Mouse (Mus musculus): Measurements from ENCODE around the gene 1700086D15Rik.

DNA sequence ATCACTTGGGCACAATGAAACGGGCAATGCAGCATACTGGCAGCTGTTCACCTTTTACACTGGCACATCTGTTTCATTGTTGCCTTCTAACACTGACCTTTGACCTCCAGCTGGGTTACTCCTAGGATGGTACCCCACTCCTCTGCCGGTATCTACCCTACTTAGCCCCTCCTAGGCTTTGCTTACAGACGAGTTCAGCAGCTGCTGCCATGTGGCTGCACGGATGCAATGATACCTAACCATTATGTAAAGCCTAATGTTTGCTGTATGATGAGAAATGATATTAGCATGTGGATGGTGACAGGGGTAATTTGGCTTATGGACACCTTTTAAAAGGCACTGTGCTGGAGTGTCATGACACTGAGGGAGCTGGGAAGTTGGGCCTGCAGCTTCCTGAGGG lies 52.5 kb downstream of the 1700086D15Rik start:
- TF ChIP-seq POLR2A (IDR thresholded peaks at IDR 0.05; ENCODE audit: extremely low read depth, insufficient read depth, low read length) (no peak), CTCF (IDR thresholded peaks at IDR 0.05; ENCODE audit: extremely low read depth, insufficient read depth, low read length) (no peak)

All from cortical plate, adult 2 months (tissue).